Mouse (Mus musculus): Measurements from ENCODE around the gene AI182371. TPM values are rescaled to one million over a fixed set of nuclear protein-coding genes. Genes with fewer than 3 reads are reported as not detected.

Gene AI182371
- polyA plus RNA-seq (2015; fragmentation: Nextera tagmentation; extraction: Ambion mirVana), result 0.20 and 0.31 TPM in 2 replicates

GRCm38 (mm10) chr2:35101443-35101842, at the start of gene AI182371:
Gene AI182371, minus strand, starts transcription at chr2:35101543.
- 95% methylated on average over 3 of the region's 3 CpGs for WGBS
- no peaks in the 10 kb centered on the region for H3K36me3 ChIP-seq (ENCODE audit: control insufficient read depth, insufficient read depth)
- no peak for ATAC-seq
- H3K27ac ChIP-seq (ENCODE audit: low read depth, low read length), result no peak within 1 kb of the TSS
- H3K9me3 ChIP-seq (ENCODE audit: control insufficient read depth), result no peaks in the 10 kb centered on the region
- H3K4me1 ChIP-seq (replicated peaks; ENCODE audit: control insufficient read depth, insufficient read depth, low read length), result no peaks in the 10 kb centered on the region
- no peak within 1 kb of the TSS for H3K9ac ChIP-seq (ENCODE audit: low read depth, low read length)
- no peak within 1 kb of the TSS for H3K4me2 ChIP-seq (replicated peaks; ENCODE audit: low read depth)
- H3K27me3 ChIP-seq (replicated peaks; ENCODE audit: control insufficient read depth, insufficient read depth, low read length), result no peaks in the 10 kb centered on the region
- H3K4me3 ChIP-seq (ENCODE audit: low read depth, low read length), result no peak within 1 kb of the TSS
- TF ChIP-seq CTCF (IDR thresholded peaks at IDR 0.05; ENCODE audit: low read depth), result no peak

DNA sequence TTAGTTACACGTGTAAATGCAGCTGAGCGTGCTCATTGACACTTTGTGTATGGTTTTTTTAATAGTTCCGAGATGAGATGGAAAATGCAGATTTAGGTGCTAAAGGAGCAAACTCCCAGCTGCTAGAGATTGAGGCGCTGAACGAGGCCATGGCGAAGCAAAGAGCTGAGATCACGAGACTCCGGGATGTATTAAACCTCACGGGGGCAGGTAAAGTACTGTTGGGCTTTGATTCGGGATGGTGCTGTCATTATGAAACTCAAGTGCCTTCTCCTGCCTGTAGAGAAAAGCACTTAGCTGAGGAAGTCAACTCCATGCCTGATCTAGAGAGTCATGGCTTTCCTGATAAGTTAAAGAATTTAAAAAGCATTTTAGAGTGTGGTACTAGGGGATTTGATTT, 47.5 kb upstream of the AI182371 start:
- Histone ChIP-seq H3K4me3 (ENCODE audit: low read depth, low read length) (no peak overlapping the region), H3K4me2 (replicated peaks; ENCODE audit: low read depth) (no peak overlapping the region), H3K36me3 (ENCODE audit: control insufficient read depth, insufficient read depth) (peaks cover 79% of the 10 kb centered on the region), H3K9me3 (ENCODE audit: control insufficient read depth) (no peaks in the 10 kb centered on the region), H3K9ac (ENCODE audit: low read depth, low read length) (no peak overlapping the region), H3K27ac (ENCODE audit: low read depth, low read length) (no peak overlapping the region), H3K27me3 (replicated peaks; ENCODE audit: control insufficient read depth, insufficient read depth, low read length) (no peaks in the 10 kb centered on the region), H3K4me1 (replicated peaks; ENCODE audit: control insufficient read depth, insufficient read depth, low read length) (peaks cover 5% of the 10 kb centered on the region; the same call in 1 of the 2 replicates)
- no peak for TF ChIP-seq CTCF (IDR thresholded peaks at IDR 0.05; ENCODE audit: low read depth)
- no peak for ATAC-seq
- WGBS, result 93% methylated on average over 10 of the region's 10 CpGs

DNA sequence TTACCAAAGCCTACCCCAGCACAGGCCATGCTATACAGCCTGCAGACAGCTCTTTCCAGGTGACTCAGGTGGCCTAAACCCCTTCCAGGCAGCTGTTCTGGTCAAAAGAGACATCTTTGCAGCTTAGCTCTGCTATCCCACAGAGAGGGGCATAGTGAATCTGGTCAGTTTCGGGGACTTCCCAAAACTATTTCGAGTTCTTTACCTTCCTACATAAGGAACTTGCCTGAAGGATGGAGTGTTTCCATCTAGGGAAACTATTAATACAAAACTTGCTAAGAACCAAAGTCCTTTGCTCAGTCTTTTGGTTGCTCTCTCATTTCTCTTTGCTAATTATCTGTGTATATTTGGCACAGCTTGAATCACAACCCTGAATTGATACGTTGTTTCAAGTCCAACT, 40.3 kb upstream of the AI182371 start:
- ATAC-seq, result no peak
- 96% methylated on average over 3 of the region's 3 CpGs for WGBS
- no peak for TF ChIP-seq CTCF (IDR thresholded peaks at IDR 0.05; ENCODE audit: low read depth)

DNA sequence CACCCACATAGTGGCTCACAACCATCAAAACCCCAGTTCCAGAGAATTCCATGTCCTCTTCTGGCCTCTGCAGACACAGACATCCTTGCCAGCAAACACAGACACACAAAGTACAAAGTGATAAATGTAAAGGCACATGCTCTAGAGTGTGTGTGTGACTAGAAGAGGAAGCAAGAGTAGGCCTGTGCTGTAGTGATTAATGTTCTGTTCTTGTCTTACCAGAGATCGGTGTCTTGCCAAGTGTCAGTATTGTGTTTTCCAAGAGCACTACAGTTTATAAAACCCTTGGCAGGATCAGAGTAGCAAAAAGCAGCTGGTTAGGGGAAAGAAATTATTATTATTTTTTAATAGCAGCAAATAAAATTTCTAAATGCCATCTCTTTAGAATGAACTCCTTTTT, 37.2 kb upstream of the AI182371 start:
- H3K27me3 ChIP-seq (replicated peaks; ENCODE audit: control insufficient read depth, insufficient read depth, low read length), result no peaks in the 10 kb centered on the region
- no peak overlapping the region for H3K9ac ChIP-seq (ENCODE audit: low read depth, low read length)
- no peak overlapping the region for H3K4me2 ChIP-seq (replicated peaks; ENCODE audit: low read depth)
- no peak for ATAC-seq
- H3K27ac ChIP-seq (ENCODE audit: low read depth, low read length), result no peak overlapping the region
- H3K36me3 ChIP-seq (ENCODE audit: control insufficient read depth, insufficient read depth), result peaks cover 56% of the 10 kb centered on the region
- TF ChIP-seq CTCF (IDR thresholded peaks at IDR 0.05; ENCODE audit: low read depth), result no peak
- no peaks in the 10 kb centered on the region for H3K4me1 ChIP-seq (replicated peaks; ENCODE audit: control insufficient read depth, insufficient read depth, low read length)
- H3K9me3 ChIP-seq (ENCODE audit: control insufficient read depth), result no peaks in the 10 kb centered on the region
- WGBS, result 54% methylated on average over 1 of the region's 1 CpGs
- H3K4me3 ChIP-seq (ENCODE audit: low read depth, low read length), result no peak overlapping the region

More for the DNA sequence above, 40.3 kb upstream of the AI182371 start:
- H3K36me3 ChIP-seq (ENCODE audit: control insufficient read depth, insufficient read depth), result peaks cover 66% of the 10 kb centered on the region
- no peak overlapping the region for H3K9ac ChIP-seq (ENCODE audit: low read depth, low read length)
- no peaks in the 10 kb centered on the region for H3K9me3 ChIP-seq (ENCODE audit: control insufficient read depth)
- H3K27me3 ChIP-seq (replicated peaks; ENCODE audit: control insufficient read depth, insufficient read depth, low read length), result no peaks in the 10 kb centered on the region
- no peak overlapping the region for H3K27ac ChIP-seq (ENCODE audit: low read depth, low read length)
- no peak overlapping the region for H3K4me2 ChIP-seq (replicated peaks; ENCODE audit: low read depth)
- no peak overlapping the region for H3K4me3 ChIP-seq (ENCODE audit: low read depth, low read length)
- H3K4me1 ChIP-seq (replicated peaks; ENCODE audit: control insufficient read depth, insufficient read depth, low read length), result no peaks in the 10 kb centered on the region

- H3K27ac ChIP-seq (ENCODE audit: low read depth, low read length), result no peak overlapping the region
- H3K27me3 ChIP-seq (replicated peaks; ENCODE audit: control insufficient read depth, insufficient read depth, low read length), result no peaks in the 10 kb centered on the region
- H3K9ac ChIP-seq (ENCODE audit: low read depth, low read length), result no peak overlapping the region
- ATAC-seq, result no peak
- H3K4me1 ChIP-seq (replicated peaks; ENCODE audit: control insufficient read depth, insufficient read depth, low read length), result no peaks in the 10 kb centered on the region; the same call in 1 of the 2 replicates
- no peaks in the 10 kb centered on the region for H3K9me3 ChIP-seq (ENCODE audit: control insufficient read depth)
- no peak overlapping the region for H3K4me3 ChIP-seq (ENCODE audit: low read depth, low read length)
- no peak for TF ChIP-seq CTCF (IDR thresholded peaks at IDR 0.05; ENCODE audit: low read depth)
- 81% methylated on average over 5 of the region's 5 CpGs for WGBS
- H3K4me2 ChIP-seq (replicated peaks; ENCODE audit: low read depth), result no peak overlapping the region
- H3K36me3 ChIP-seq (ENCODE audit: control insufficient read depth, insufficient read depth), result peaks cover 27% of the 10 kb centered on the region
Observed at GRCm38 (mm10) chr2:35133891-35134290, 32.5 kb upstream of the AI182371 start.

DNA sequence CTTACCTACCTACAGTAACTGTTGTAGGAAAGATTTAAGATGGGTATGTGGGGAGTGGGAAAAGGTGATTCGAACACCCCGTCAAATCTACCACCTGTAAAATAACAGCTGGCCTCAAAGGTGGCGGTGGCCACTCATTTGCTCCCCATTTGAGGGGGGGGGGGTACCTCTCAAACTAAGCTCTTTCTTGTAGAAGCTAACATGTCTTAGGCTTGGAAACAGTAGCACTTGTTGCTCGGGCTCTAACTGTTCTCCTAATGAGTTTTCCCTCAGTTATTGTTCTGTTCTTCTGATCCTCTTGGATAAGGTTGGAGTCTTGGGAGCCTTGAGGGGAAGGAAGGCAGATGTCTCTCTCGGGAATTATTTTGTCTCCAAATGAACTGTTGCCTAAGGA, 31.3 kb upstream of the AI182371 start:
- 2% methylated on average over 5 of the region's 5 CpGs for WGBS
- H3K27ac ChIP-seq (ENCODE audit: low read depth, low read length), result peak overlapping the region; percentile 69
- TF ChIP-seq CTCF (IDR thresholded peaks at IDR 0.05; ENCODE audit: low read depth), result no peak
- peak overlapping the region; percentile 47 for H3K4me3 ChIP-seq (ENCODE audit: low read depth, low read length)
- H3K27me3 ChIP-seq (replicated peaks; ENCODE audit: control insufficient read depth, insufficient read depth, low read length), result no peaks in the 10 kb centered on the region
- peak overlapping the region; percentile 71 for H3K4me2 ChIP-seq (replicated peaks; ENCODE audit: low read depth)
- peak overlapping the region; percentile 13; the same call in 1 of the 2 replicates for H3K9ac ChIP-seq (ENCODE audit: low read depth, low read length)
- H3K9me3 ChIP-seq (ENCODE audit: control insufficient read depth), result no peaks in the 10 kb centered on the region
- H3K36me3 ChIP-seq (ENCODE audit: control insufficient read depth, insufficient read depth), result peaks cover 17% of the 10 kb centered on the region
- no peak for ATAC-seq
- no peaks in the 10 kb centered on the region; the same call in 1 of the 2 replicates for H3K4me1 ChIP-seq (replicated peaks; ENCODE audit: control insufficient read depth, insufficient read depth, low read length)
